Mouse (Mus musculus): ENCODE results near the gene Hoxa1.

DNA sequence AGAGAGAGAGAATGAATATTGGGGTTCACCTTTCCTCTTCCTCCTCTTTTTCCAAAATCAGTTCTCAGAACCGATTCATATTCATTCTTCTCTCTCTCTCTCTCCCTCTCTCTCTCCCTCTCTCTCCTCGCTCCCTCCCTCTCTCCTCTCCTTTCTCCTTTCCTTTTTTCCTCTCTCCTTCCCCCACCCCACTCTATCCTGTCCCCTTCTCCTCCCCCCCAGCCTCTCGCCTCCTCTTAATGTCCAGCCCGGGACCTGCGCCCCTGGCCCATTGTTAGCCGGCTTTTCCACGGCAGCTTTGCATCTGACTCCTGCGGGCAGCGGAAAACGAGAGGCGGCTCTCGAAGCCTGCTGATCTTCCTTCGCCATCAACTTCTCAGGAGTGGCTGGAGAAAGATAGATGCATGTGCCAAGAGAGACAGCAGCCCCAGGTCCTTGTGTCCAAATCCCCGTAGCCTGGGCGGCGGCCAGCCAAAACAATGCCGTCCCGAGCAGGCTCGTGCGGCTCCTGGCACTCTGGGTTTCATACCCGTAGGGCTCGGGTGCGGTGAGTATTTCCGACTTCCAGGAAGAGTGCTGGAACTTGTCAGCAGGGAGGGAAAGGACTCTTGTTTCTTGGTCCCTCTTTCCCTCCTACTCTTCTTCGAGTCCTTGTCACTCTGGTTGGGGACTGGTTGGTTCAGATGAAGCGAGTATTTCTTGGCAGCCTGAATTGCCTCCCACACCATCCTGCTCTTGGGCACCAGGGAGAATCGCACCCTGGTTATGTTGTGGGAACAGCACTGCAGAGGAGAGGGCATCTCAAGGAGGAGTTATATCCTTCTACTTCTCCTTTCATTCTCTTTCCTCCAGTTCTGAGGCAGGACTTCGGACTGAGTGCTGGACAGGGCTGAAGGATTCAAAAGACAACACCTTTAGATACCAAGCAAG, 7.6 kb upstream of the Hoxa1 start:
- no peak for TF ChIP-seq GATA1 (IDR thresholded peaks at IDR 0.05; ENCODE audit: borderline replicate concordance, low read length)
- no peak for TF ChIP-seq FLI1 (IDR thresholded peaks at IDR 0.05; ENCODE audit: low read length)
